Mouse (Mus musculus): ENCODE results near the gene Ntng1. TPM values are rescaled to one million over a fixed set of nuclear protein-coding genes. Genes with fewer than 3 reads are reported as not detected.
"Not testable (repeated sequence)": the region's sequence is repeated elsewhere in the genome, so short reads cannot be mapped to it uniquely, and the experiment has no call there.

Gene Ntng1
- total and polyA plus RNA-seq, 3 experiments = 0.99 to 2.7 (median 2.0) TPM

- DNase-seq = peak; percentile 25
These were observed 361.4 kb downstream of the Ntng1 start for GRCm38 (mm10) chr3:109782289-109782951.

- no peak for DNase-seq
These were observed 361.9 kb downstream of the Ntng1 start for GRCm38 (mm10) chr3:109781917-109782288.

- DNase-seq = no peak
These were observed 368.6 kb downstream of the Ntng1 start for GRCm38 (mm10) chr3:109775200-109775599.

GRCm38 (mm10) chr3:109772120-109772519, 371.7 kb downstream of the Ntng1 start:
- DNase-seq = no peak

- no peak for DNase-seq
These were observed 376.9 kb downstream of the Ntng1 start for GRCm38 (mm10) chr3:109766939-109767338.

- DNase-seq = no peak
These were observed 378.2 kb downstream of the Ntng1 start for GRCm38 (mm10) chr3:109765608-109766007.

GRCm38 (mm10) chr3:109765141-109765540, 378.7 kb downstream of the Ntng1 start:
- DNase-seq = no peak

- no peak for DNase-seq
These were observed 387.4 kb downstream of the Ntng1 start for GRCm38 (mm10) chr3:109756426-109756825.

GRCm38 (mm10) chr3:109747593-109747992, 396.2 kb downstream of the Ntng1 start:
- DNase-seq = not testable (repeated sequence)

GRCm38 (mm10) chr3:109740466-109741102, 403.2 kb downstream of the Ntng1 start:
- DNase-seq = no peak

- DNase-seq = no peak
These were observed 411.3 kb downstream of the Ntng1 start for GRCm38 (mm10) chr3:109732327-109733182.

- no peak for DNase-seq
These were observed 412.1 kb downstream of the Ntng1 start for GRCm38 (mm10) chr3:109731592-109732230.

Other genes starting within 250 kb of the Ntng1 start
- gene Prmt6, start 107.0 kb upstream of the Ntng1 start, total RNA-seq (2021) = 10 to 100 TPM in 1 of 2 experiments, 1 to 10 TPM in 1; 9.1 to 11.4 TPM
- 11.4 and 14.2 TPM in 2 replicates for gene Prmt6, start 107.0 kb upstream of the Ntng1 start, polyA plus RNA-seq (2012; rRNA removed)

All from adrenal gland, adult 2 months (tissue).